Mouse (Mus musculus) limb, embryonic 12.5 days (tissue): ENCODE measurements at regions not wholly inside any gene's neighbourhood (a gene's known extent, or its start where the extent isn't known, plus 50 kb on each side); places are given as distances from the start of the nearest gene placed in this dataset.

Experiments used
- ATAC-seq: fragments of 200-750 bp; cut with Nextera tagmentation; 2 replicates; pipeline ENCODE4 v1.8.0; 2017; ENCODE audit warnings: low read depth, moderate TSS enrichment; ENCODE audit not compliant: insufficient number of reproducible peaks, insufficient read depth, low FRiP score, low TSS enrichment
- H3K27ac ChIP-seq: fragments of 300-500 bp; sonication (generic); 2 replicates; pipeline ENCODE4 v1.5.1; 2016; ENCODE audit warnings: mild to moderate bottlenecking, moderate library complexity
- H3K27me3 ChIP-seq: fragments of 300-500 bp; sonication (generic); 2 replicates; pipeline ENCODE4 v1.6.1; 2016; ENCODE audit warnings: mild to moderate bottlenecking, moderate library complexity
- H3K36me3 ChIP-seq: fragments of 300-500 bp; sonication (generic); 2 replicates; pipeline ENCODE4 v1.6.1; 2016; ENCODE audit warnings: mild to moderate bottlenecking, moderate library complexity
- H3K4me1 ChIP-seq: fragments of 300-500 bp; sonication (generic); replicated peaks from 2 replicates; pipeline ENCODE4 v1.6.1; 2016
- H3K4me2 ChIP-seq: fragments of 300-500 bp; sonication (generic); 2 replicates; pipeline ENCODE4 v1.6.1; 2016; ENCODE audit warnings: mild to moderate bottlenecking, moderate library complexity
- H3K4me3 ChIP-seq: fragments of 300-500 bp; sonication (generic); replicated peaks from 2 replicates; pipeline ENCODE4 v1.5.1; 2016; ENCODE audit warnings: mild to moderate bottlenecking
- H3K9ac ChIP-seq: fragments of 300-500 bp; sonication (generic); replicated peaks from 2 replicates; pipeline ENCODE4 v1.6.1; 2016; ENCODE audit warnings: mild to moderate bottlenecking, moderate library complexity
- H3K9me3 ChIP-seq: fragments of 300-500 bp; sonication (generic); 2 replicates; pipeline ENCODE4 v1.6.1; 2016; ENCODE audit warnings: mild to moderate bottlenecking, moderate library complexity
- WGBS: fragments of 180-500 bp; shearing (Covaris S2); methylation state at CpG from one replicate; pipeline ENCODE4 v1.1.7; 2016; 5-methylcytosine and 5-hydroxymethylcytosine counted together

GRCm38 (mm10) chr13:70012123-70012522 is 209.9 kb downstream of the Med10 start:
- Histone ChIP-seq H3K27ac (no peak overlapping the region), H3K36me3 (no peaks in the 10 kb centered on the region), H3K27me3 (no peaks in the 10 kb centered on the region), H3K4me2 (no peak overlapping the region), H3K9ac (no peak overlapping the region), H3K4me3 (no peak overlapping the region), H3K4me1 (0 out of 2 replicates have a peak, but pooled peaks cover 5% of the 10 kb centered on the region), H3K9me3 (no peaks in the 10 kb centered on the region)
- WGBS: 42% methylated on average over 3 of the region's 3 CpGs
- no peak for ATAC-seq

GRCm38 (mm10) chr13:70015183-70015582 is 213.0 kb downstream of the Med10 start:
- H3K36me3 ChIP-seq: no peaks in the 10 kb centered on the region
- no peak overlapping the region for H3K4me3 ChIP-seq
- H3K9me3 ChIP-seq: no peaks in the 10 kb centered on the region
- no peak overlapping the region for H3K9ac ChIP-seq
- 0 out of 2 replicates have a peak, but pooled peaks cover 5% of the 10 kb centered on the region for H3K4me1 ChIP-seq
- H3K27ac ChIP-seq: no peak overlapping the region
- H3K27me3 ChIP-seq: no peaks in the 10 kb centered on the region
- no peak overlapping the region for H3K4me2 ChIP-seq
- 55% methylated on average over 4 of the region's 4 CpGs for WGBS
- no peak for ATAC-seq

- Histone ChIP-seq H3K4me1 (0 out of 2 replicates have a peak, but pooled peaks cover 5% of the 10 kb centered on the region), H3K9me3 (no peaks in the 10 kb centered on the region), H3K27ac (no peak overlapping the region), H3K4me2 (no peak overlapping the region), H3K9ac (no peak overlapping the region), H3K27me3 (no peaks in the 10 kb centered on the region), H3K36me3 (no peaks in the 10 kb centered on the region), H3K4me3 (no peak overlapping the region)
- no peak for ATAC-seq
- WGBS: 79% methylated on average over 5 of the region's 5 CpGs
Measured at GRCm38 (mm10) chr13:70017535-70017934, 215.3 kb downstream of the Med10 start.

GRCm38 (mm10) chr13:70019999-70020838 is 218.0 kb downstream of the Med10 start:
- Histone ChIP-seq H3K4me2 (no peak overlapping the region), H3K9ac (no peak overlapping the region), H3K9me3 (no peaks in the 10 kb centered on the region), H3K27me3 (no peaks in the 10 kb centered on the region), H3K36me3 (no peaks in the 10 kb centered on the region), H3K4me1 (no peaks in the 10 kb centered on the region), H3K4me3 (no peak overlapping the region), H3K27ac (no peak overlapping the region)
- ATAC-seq: no peak
- WGBS: 38% methylated on average over 7 of the region's 7 CpGs

GRCm38 (mm10) chr13:70033249-70033648 is 231.1 kb downstream of the Med10 start:
- Histone ChIP-seq H3K9ac (no peak overlapping the region), H3K27ac (no peak overlapping the region), H3K4me2 (no peak overlapping the region), H3K4me3 (no peak overlapping the region), H3K9me3 (no peaks in the 10 kb centered on the region), H3K4me1 (peaks cover 5% of the 10 kb centered on the region), H3K36me3 (no peaks in the 10 kb centered on the region), H3K27me3 (no peaks in the 10 kb centered on the region)
- WGBS: 84% methylated on average over 6 of the region's 6 CpGs
- no peak for ATAC-seq

- H3K9ac ChIP-seq: no peak overlapping the region
- no peak for ATAC-seq
- H3K4me1 ChIP-seq: peaks cover 5% of the 10 kb centered on the region
- WGBS: 73% methylated on average over 4 of the region's 4 CpGs
- no peaks in the 10 kb centered on the region for H3K36me3 ChIP-seq
- H3K27me3 ChIP-seq: no peaks in the 10 kb centered on the region
- H3K4me2 ChIP-seq: no peak overlapping the region
- no peak overlapping the region for H3K27ac ChIP-seq
- H3K4me3 ChIP-seq: no peak overlapping the region
- no peaks in the 10 kb centered on the region for H3K9me3 ChIP-seq
Measured at GRCm38 (mm10) chr13:70033763-70034162, 231.6 kb downstream of the Med10 start.

GRCm38 (mm10) chr13:70037985-70038667 is 235.9 kb downstream of the Med10 start:
- no peaks in the 10 kb centered on the region for H3K36me3 ChIP-seq
- H3K4me1 ChIP-seq: peaks cover 5% of the 10 kb centered on the region
- no peak overlapping the region; the same call in 1 of the 2 replicates for H3K4me2 ChIP-seq
- H3K4me3 ChIP-seq: no peak overlapping the region
- H3K9ac ChIP-seq: no peak overlapping the region
- no peaks in the 10 kb centered on the region for H3K27me3 ChIP-seq
- H3K9me3 ChIP-seq: no peaks in the 10 kb centered on the region
- no peak for ATAC-seq
- 41% methylated on average over 11 of the region's 11 CpGs for WGBS
- no peak overlapping the region for H3K27ac ChIP-seq

- ATAC-seq: no peak
- Histone ChIP-seq H3K4me2 (no peak overlapping the region), H3K4me3 (no peak overlapping the region), H3K36me3 (no peaks in the 10 kb centered on the region), H3K27me3 (no peaks in the 10 kb centered on the region), H3K9me3 (no peaks in the 10 kb centered on the region), H3K4me1 (no peaks in the 10 kb centered on the region), H3K27ac (no peak overlapping the region), H3K9ac (no peak overlapping the region)
- 70% methylated on average over 9 of the region's 9 CpGs for WGBS
Measured at GRCm38 (mm10) chr13:70057920-70058319, 255.7 kb downstream of the Med10 start.

GRCm38 (mm10) chr13:70061363-70061945 is 259.3 kb downstream of the Med10 start:
- ATAC-seq: no peak
- Histone ChIP-seq H3K27me3 (no peaks in the 10 kb centered on the region), H3K4me1 (no peaks in the 10 kb centered on the region), H3K9ac (no peak overlapping the region), H3K4me3 (no peak overlapping the region), H3K4me2 (no peak overlapping the region), H3K36me3 (no peaks in the 10 kb centered on the region), H3K9me3 (no peaks in the 10 kb centered on the region), H3K27ac (no peak overlapping the region)
- WGBS: 79% methylated on average over 13 of the region's 13 CpGs

GRCm38 (mm10) chr13:70073655-70074054 is 271.5 kb downstream of the Med10 start:
- Histone ChIP-seq H3K4me3 (no peak overlapping the region), H3K27me3 (no peaks in the 10 kb centered on the region)
- ATAC-seq: no peak

GRCm38 (mm10) chr13:70075353-70075752 is 273.2 kb downstream of the Med10 start:
- 79% methylated on average over 4 of the region's 4 CpGs for WGBS
- no peaks in the 10 kb centered on the region; the same call in 1 of the 2 replicates for H3K4me1 ChIP-seq
- no peak overlapping the region for H3K4me3 ChIP-seq
- ATAC-seq: no peak
- H3K9me3 ChIP-seq: no peaks in the 10 kb centered on the region
- no peaks in the 10 kb centered on the region for H3K36me3 ChIP-seq
- H3K27ac ChIP-seq: no peak overlapping the region
- no peak overlapping the region for H3K4me2 ChIP-seq
- no peaks in the 10 kb centered on the region for H3K27me3 ChIP-seq
- H3K9ac ChIP-seq: no peak overlapping the region

More at GRCm38 (mm10) chr13:70073655-70074054, 271.5 kb downstream of the Med10 start:
- no peak overlapping the region for H3K27ac ChIP-seq
- 78% methylated on average over 6 of the region's 6 CpGs for WGBS
- H3K9me3 ChIP-seq: no peaks in the 10 kb centered on the region
- no peak overlapping the region for H3K4me2 ChIP-seq
- no peaks in the 10 kb centered on the region; the same call in 1 of the 2 replicates for H3K4me1 ChIP-seq
- H3K9ac ChIP-seq: no peak overlapping the region
- H3K36me3 ChIP-seq: no peaks in the 10 kb centered on the region
